7 mouse cellular contexts compared by ENCODE assay signal in genomic region chr5:120647814-120648491, GRCm38 (mm10). TPM values are rescaled to one million over a fixed set of nuclear protein-coding genes. Genes with fewer than 3 reads are reported as not detected.
DNase-seq lines count a peak whose midpoint lies in the region; ATAC-seq and TF ChIP-seq lines count a peak whose summit lies in the region.

No protein-coding gene starts in this region.

- no peak; the same call in 1 of the 2 replicates for TF ChIP-seq POLR2A in CH12.LX (IDR thresholded peaks at IDR 0.05; ENCODE audit: low read depth, low read length)

- H3K4me2 ChIP-seq in CH12.LX (ENCODE audit: insufficient read depth, low read depth, poor library complexity, severe bottlenecking), result peak overlapping the region; percentile 82
- H3K4me2 ChIP-seq in midbrain, postnatal 0 days (ENCODE audit: low read depth, low read length, poor library complexity, severe bottlenecking), result peak overlapping the region; percentile 50; the same call in 1 of the 2 replicates

- H3K79me2 ChIP-seq in CH12.LX (replicated peaks; ENCODE audit: control insufficient read depth, extremely low read depth, insufficient read depth, poor library complexity, severe bottlenecking), result no peaks in the 10 kb centered on the region

- no peaks in the 10 kb centered on the region for H3K9me3 ChIP-seq in CH12.LX (replicated peaks; ENCODE audit: low read length)
- H3K9me3 ChIP-seq in embryonic facial prominence, embryonic 10.5 days, result no peaks in the 10 kb centered on the region
- no peaks in the 10 kb centered on the region for H3K9me3 ChIP-seq in midbrain, postnatal 0 days (ENCODE audit: low read length)

- H3K4me1 ChIP-seq in CH12.LX (ENCODE audit: control insufficient read depth in 1 of 2, insufficient read depth in 2 of 2), result peaks cover 33 to 66% of the 10 kb centered on the region in 2 experiments
- peaks cover 17% of the 10 kb centered on the region for H3K4me1 ChIP-seq in embryonic facial prominence, embryonic 10.5 days
- peaks cover 6% of the 10 kb centered on the region; the same call in 1 of the 2 replicates for H3K4me1 ChIP-seq in midbrain, postnatal 0 days (ENCODE audit: insufficient read depth, low read length)

- WGBS in embryonic facial prominence, embryonic 10.5 days, result 46% methylated on average over 12 of the region's 12 CpGs
- 43% methylated on average over 12 of the region's 12 CpGs for WGBS in midbrain, postnatal 0 days

- TF ChIP-seq EP300 in CH12.LX (IDR thresholded peaks at IDR 0.05; ENCODE audit: low read length), result no peak

- H3K4me3 ChIP-seq in CH12.LX (replicated peaks in 1 of 3; ENCODE audit: low read depth in 2 of 3, low read length in 2 of 3, poor library complexity in 1 of 3), result peak overlapping the region in 2 of 3 experiments; percentile 17 to 47
- peak overlapping the region; percentile 45 for H3K4me3 ChIP-seq in embryonic facial prominence, embryonic 10.5 days
- H3K4me3 ChIP-seq in midbrain, postnatal 0 days (ENCODE audit: low read depth, low read length), result peak overlapping the region; percentile 35

- peak in 1 of 2 experiments; percentile 41; a peak in 2 of 4 replicates for TF ChIP-seq CTCF in CH12.LX (conservative IDR thresholded peaks at IDR 0.05 in 1 of 2, IDR thresholded peaks at IDR 0.05 in 1 of 2; ENCODE audit: low read depth in 2 of 2, low read length in 2 of 2)
- peak; percentile 17; the same call in 1 of the 2 replicates for TF ChIP-seq CTCF in midbrain, postnatal 0 days (IDR thresholded peaks at IDR 0.05)

- no peak for ATAC-seq in midbrain, postnatal 0 days (ENCODE audit: low FRiP score)

- H3K27me3 ChIP-seq in CH12.LX (replicated peaks), result no peaks in the 10 kb centered on the region
- peaks cover 67% of the 10 kb centered on the region for H3K27me3 ChIP-seq in embryonic facial prominence, embryonic 10.5 days (replicated peaks; ENCODE audit: low read depth, poor library complexity, severe bottlenecking)
- peaks cover 14% of the 10 kb centered on the region; the same call in 1 of the 2 replicates for H3K27me3 ChIP-seq in midbrain, postnatal 0 days (ENCODE audit: insufficient read depth, low read length)

- no peak for TF ChIP-seq RAD21 in CH12.LX (IDR thresholded peaks at IDR 0.05; ENCODE audit: low read depth, low read length)

- H3K9ac ChIP-seq in CH12.LX (ENCODE audit: insufficient read depth, low read depth), result peak overlapping the region; percentile 65
- no peak overlapping the region for H3K9ac ChIP-seq in midbrain, postnatal 0 days (replicated peaks; ENCODE audit: low read length, poor library complexity, severe bottlenecking)

- dilution Hi-C loops in CH12.LX (cut with MboI; ENCODE audit: extremely low pct_ligation_motif_present, extremely low pct_unique_long_range_greater_than_20kb, low sequenced_read_pairs), result no loop called here

- peak; percentile 46 for DNase-seq in kidney, adult 11 months
- no peak for DNase-seq in kidney, adult 8-10 months
- DNase-seq in CH12.LX (ENCODE audit: extremely low read depth), result peak; percentile 55
- no peak for DNase-seq in embryonic facial prominence, embryonic 10.5 days (ENCODE audit: low spot score)
- no peak for DNase-seq in midbrain, postnatal 0 days (ENCODE audit: low spot score)
- no peak for DNase-seq in c-Kit-positive CD71-positive TER-119-positive erythroid progenitor cells, embryonic 14.5 days (ENCODE audit: low spot score)
- DNase-seq in embryo, embryonic 10 days (ENCODE audit: low spot score), result no peak

- H3K27ac ChIP-seq in CH12.LX (ENCODE audit: insufficient read depth, low read depth), result no peak overlapping the region
- no peak overlapping the region for H3K27ac ChIP-seq in embryonic facial prominence, embryonic 10.5 days (replicated peaks)
- no peak overlapping the region for H3K27ac ChIP-seq in midbrain, postnatal 0 days (ENCODE audit: low read depth, low read length)

- peaks cover 0 to 5% of the 10 kb centered on the region in 2 experiments for H3K36me3 ChIP-seq in CH12.LX (replicated peaks in 1 of 2; ENCODE audit: control insufficient read depth in 1 of 2, insufficient read depth in 1 of 2, low read length in 1 of 2)
- H3K36me3 ChIP-seq in embryonic facial prominence, embryonic 10.5 days (replicated peaks), result no peaks in the 10 kb centered on the region
- no peaks in the 10 kb centered on the region for H3K36me3 ChIP-seq in midbrain, postnatal 0 days (ENCODE audit: insufficient read depth, low read length)

- in situ Hi-C loops in CH12.LX (cut with MboI; ENCODE audit: low pct_ligation_motif_present, low pct_unique_long_range_greater_than_20kb, low sequenced_read_pairs), result no loop called here

TF ChIP-seq in CH12.LX, 34 proteins besides CTCF, POLR2A, EP300 and RAD21 (continues in another document):
- TF ChIP-seq POLR2AphosphoS2 (IDR thresholded peaks at IDR 0.05; ENCODE audit: low read depth, low read length) (no peak), CHD2 (IDR thresholded peaks at IDR 0.05; ENCODE audit: low read length) (0 out of 2 replicates have a peak, but pooled peaks have one; percentile 27), ETS1 (conservative IDR thresholded peaks at IDR 0.05; ENCODE audit: low read depth, low read length) (no peak; the same call in 1 of the 2 replicates), KAT2A (IDR thresholded peaks at IDR 0.05; ENCODE audit: insufficient replicate concordance, low read length) (no peak), SIN3A (IDR thresholded peaks at IDR 0.05; ENCODE audit: low read length) (0 out of 2 replicates have a peak, but pooled peaks have one; percentile 52), ZNF384 (IDR thresholded peaks at IDR 0.05; ENCODE audit: low read depth, low read length) (no peak), SMC3 (IDR thresholded peaks at IDR 0.05; ENCODE audit: low read depth, low read length) (no peak), USF1 (IDR thresholded peaks at IDR 0.05; ENCODE audit: low read depth, low read length) (peak; percentile 13), MAZ (IDR thresholded peaks at IDR 0.05; ENCODE audit: low read depth, low read length) (no peak), MYC (IDR thresholded peaks at IDR 0.05; ENCODE audit: low read depth, low read length) (peak; percentile 84), PAX5 (IDR thresholded peaks at IDR 0.05; ENCODE audit: low read length) (no peak), JUND (conservative IDR thresholded peaks at IDR 0.05; ENCODE audit: low read depth, low read length) (peak; percentile 39; the same call in 1 of the 2 replicates), UBTF (IDR thresholded peaks at IDR 0.05; ENCODE audit: low read depth, low read length) (no peak), HCFC1 (IDR thresholded peaks at IDR 0.05; ENCODE audit: low read depth, low read length) (no peak), TBP (conservative IDR thresholded peaks at IDR 0.05; ENCODE audit: low read depth, low read length) (no peak), IRF4 (IDR thresholded peaks at IDR 0.05; ENCODE audit: low read depth, low read length) (no peak), MAX (IDR thresholded peaks at IDR 0.05; ENCODE audit: low read length) (peak; percentile 70), NELFE (IDR thresholded peaks at IDR 0.05; ENCODE audit: low read depth, low read length) (0 out of 2 replicates have a peak, but pooled peaks have one; percentile 23), MXI1 (IDR thresholded peaks at IDR 0.05; ENCODE audit: low read depth, low read length) (peak; percentile 79; the same call in 1 of the 2 replicates), CHD1 (IDR thresholded peaks at IDR 0.05; ENCODE audit: low read depth, low read length) (no peak), E2F4 (IDR thresholded peaks at IDR 0.05; ENCODE audit: insufficient replicate concordance, low read depth, low read length) (no peak), BHLHE40 (IDR thresholded peaks at IDR 0.05; ENCODE audit: low read depth, low read length) (peak; percentile 74)

RNA-seq across cellular contexts. Expression of gene Rasal1, which starts 0.7 kb away (rescaled TPM):
- total RNA-seq in CH12.LX (2012; rRNA removed) (15.6 and 17.7 TPM in 2 replicates), CH12.LX (2014; rRNA removed) (11.7 TPM in 2 replicates)
- 19.6 and 21.4 TPM in 2 replicates for polyA plus RNA-seq in CH12.LX (2012; ENCODE audit: insufficient read length, low read depth)
- 0.07 and 0.14 TPM in 2 replicates for polyA plus RNA-seq in embryonic facial prominence, embryonic 10.5 days (2016; fragmentation: Nextera tagmentation; extraction: Ambion mirVana)
- 18.1 and 24.7 TPM in 2 replicates for total RNA-seq in midbrain, postnatal 0 days (2014; rRNA removed)
- polyA plus RNA-seq in midbrain, postnatal 0 days (2015; fragmentation: Nextera tagmentation; extraction: Ambion mirVana), result 8.2 and 9.9 TPM in 2 replicates

RNA-seq across cellular contexts. Expression of gene Cfap73, which starts 13.9 kb away (rescaled TPM):
- total RNA-seq in CH12.LX (2012; rRNA removed) (not detected in 2 replicates), CH12.LX (2014; rRNA removed) (not detected in 2 replicates)
- 0.26 TPM in 1 of 2 replicates, not detected in the other for polyA plus RNA-seq in CH12.LX (2012; ENCODE audit: insufficient read length, low read depth)
- 0.27 TPM in 1 of 2 replicates, not detected in the other for polyA plus RNA-seq in embryonic facial prominence, embryonic 10.5 days (2016; fragmentation: Nextera tagmentation; extraction: Ambion mirVana)
- total RNA-seq in midbrain, postnatal 0 days (2014; rRNA removed), result 0.38 and 0.60 TPM in 2 replicates
- polyA plus RNA-seq in midbrain, postnatal 0 days (2015; fragmentation: Nextera tagmentation; extraction: Ambion mirVana), result 0.62 and 0.74 TPM in 2 replicates

RNA-seq across cellular contexts. Expression of gene Ddx54, which starts 35.4 kb away (rescaled TPM):
- 83.6 and 93.6 TPM in 2 replicates for total RNA-seq in CH12.LX (2012; rRNA removed)
- 56.6 and 63.7 TPM in 2 replicates for total RNA-seq in CH12.LX (2014; rRNA removed)
- 91.8 and 96.8 TPM in 2 replicates for polyA plus RNA-seq in CH12.LX (2012; ENCODE audit: insufficient read length, low read depth)
- 62.3 and 64.3 TPM in 2 replicates for polyA plus RNA-seq in embryonic facial prominence, embryonic 10.5 days (2016; fragmentation: Nextera tagmentation; extraction: Ambion mirVana)
- total RNA-seq in midbrain, postnatal 0 days (2014; rRNA removed), result 36.2 and 37.8 TPM in 2 replicates
- polyA plus RNA-seq in midbrain, postnatal 0 days (2015; fragmentation: Nextera tagmentation; extraction: Ambion mirVana), result 31.7 and 32.6 TPM in 2 replicates

RNA-seq across cellular contexts. Expression of gene Rita1, which starts 35.6 kb away (rescaled TPM):
- total RNA-seq in CH12.LX (2012; rRNA removed), result 6.3 and 7.3 TPM in 2 replicates
- 6.2 and 7.3 TPM in 2 replicates for total RNA-seq in CH12.LX (2014; rRNA removed)
- 10.2 and 10.8 TPM in 2 replicates for polyA plus RNA-seq in CH12.LX (2012; ENCODE audit: insufficient read length, low read depth)
- 19.4 and 20.1 TPM in 2 replicates for polyA plus RNA-seq in embryonic facial prominence, embryonic 10.5 days (2016; fragmentation: Nextera tagmentation; extraction: Ambion mirVana)
- 32.3 and 43.6 TPM in 2 replicates for total RNA-seq in midbrain, postnatal 0 days (2014; rRNA removed)
- 31.4 and 33.9 TPM in 2 replicates for polyA plus RNA-seq in midbrain, postnatal 0 days (2015; fragmentation: Nextera tagmentation; extraction: Ambion mirVana)

RNA-seq across cellular contexts. Expression of gene Iqcd, which starts 59.1 kb away (rescaled TPM):
- 0.25 and 0.59 TPM in 2 replicates for total RNA-seq in CH12.LX (2012; rRNA removed)
- total RNA-seq in CH12.LX (2014; rRNA removed), result not detected in 2 replicates
- polyA plus RNA-seq in CH12.LX (2012; ENCODE audit: insufficient read length, low read depth), result 0.35 and 0.77 TPM in 2 replicates
- 0.65 and 0.81 TPM in 2 replicates for polyA plus RNA-seq in embryonic facial prominence, embryonic 10.5 days (2016; fragmentation: Nextera tagmentation; extraction: Ambion mirVana)
- 0.94 and 1.3 TPM in 2 replicates for total RNA-seq in midbrain, postnatal 0 days (2014; rRNA removed)
- 0.86 and 1.5 TPM in 2 replicates for polyA plus RNA-seq in midbrain, postnatal 0 days (2015; fragmentation: Nextera tagmentation; extraction: Ambion mirVana)

Comparison
In these comparisons a context has a peak if more than half of its experiments do, and no peak if none do; other contexts are left out.
1. DNase-seq: peak in kidney, adult 11 months (single experiment) and CH12.LX (single experiment); none in kidney, adult 8-10 months (0 of 2), embryonic facial prominence, embryonic 10.5 days (single experiment), midbrain, postnatal 0 days (single experiment), c-Kit-positive CD71-positive TER-119-positive erythroid progenitor cells, embryonic 14.5 days (single experiment) and embryo, embryonic 10 days (single experiment).
2. Peak in every context shown above with its lines, with median percentiles within 50 percentile points of each other: H3K4me3 ChIP-seq.